Mouse (Mus musculus) CH12.LX (cell line): ENCODE measurements around the gene Pigu. TPM values are rescaled to one million over a fixed set of nuclear protein-coding genes. Genes with fewer than 3 reads are reported as not detected.

Experiments used
- DNase-seq: peaks from one replicate; pipeline ENCODE4 v3.0.0-alpha.2; 2013; ENCODE audit errors: extremely low read depth
- H3K27ac ChIP-seq: 2 replicates; pipeline ENCODE4 v1.5.1; 2012; ENCODE audit warnings: low read depth, mild to moderate bottlenecking, control low read depth, moderate library complexity; ENCODE audit not compliant: insufficient read depth
- H3K27me3 ChIP-seq: replicated peaks from 2 replicates; pipeline ENCODE3; 2012; ENCODE audit warnings: inconsistent platforms
- H3K36me3 ChIP-seq, 2 experiments: replicated peaks in 1 of 2; 2 replicates each; pipeline versions ENCODE3 to v1.6.1; 2012; ENCODE audit warnings: inconsistent platforms in 1 of 2, low read length in 1 of 2, mild to moderate bottlenecking in 1 of 2, mixed read lengths in 1 of 2, moderate library complexity in 1 of 2; ENCODE audit not compliant: control insufficient read depth in 1 of 2, insufficient read depth in 1 of 2
- H3K4me1 ChIP-seq, 2 experiments: 2 replicates each; pipeline ENCODE4 v1.6.1; 2012; ENCODE audit warnings: inconsistent platforms in 1 of 2, moderate library complexity in 1 of 2; ENCODE audit not compliant: insufficient read depth in 2 of 2, control insufficient read depth in 1 of 2
- H3K4me2 ChIP-seq: 2 replicates; pipeline ENCODE4 v1.6.1; 2012; ENCODE audit warnings: low read depth, mild to moderate bottlenecking, control low read depth; ENCODE audit not compliant: poor library complexity, insufficient read depth, severe bottlenecking
- H3K4me3 ChIP-seq, 3 experiments: fragments of 150-350 bp in 1 of 3; sonication (generic) in 1 of 3; replicated peaks in 1 of 3; 2 replicates each; pipeline versions ENCODE3 to v1.5.1; 2011 to 2012; ENCODE audit warnings: low read depth in 2 of 3, low read length in 2 of 3, mild to moderate bottlenecking in 2 of 3, moderate library complexity in 2 of 3, control low read depth in 1 of 3, improper control_type of control experiment in 1 of 3, inconsistent platforms in 1 of 3, mixed read lengths in 1 of 3; ENCODE audit not compliant: poor library complexity in 1 of 3
- H3K79me2 ChIP-seq: replicated peaks from 2 replicates; pipeline ENCODE4 v1.6.1; 2012; ENCODE audit warnings: mild to moderate bottlenecking, moderate library complexity; ENCODE audit not compliant: control insufficient read depth, poor library complexity, insufficient read depth, severe bottlenecking; ENCODE audit errors: extremely low read depth
- H3K9ac ChIP-seq: 2 replicates; pipeline ENCODE4 v1.6.1; 2012; ENCODE audit warnings: low read depth, mild to moderate bottlenecking, control low read depth, moderate library complexity; ENCODE audit not compliant: insufficient read depth
- H3K9me3 ChIP-seq: replicated peaks from 2 replicates; pipeline ENCODE3; 2012; ENCODE audit warnings: low read length, inconsistent platforms, mixed read lengths
- CHD2 ChIP-seq: IDR thresholded peaks from 2 replicates; pipeline ENCODE4 v1.6.1; 2011; ENCODE audit warnings: low read length, improper control_type of control experiment
- CTCF ChIP-seq, 2 experiments: IDR thresholded peaks in 1 of 2; conservative IDR thresholded peaks in 1 of 2; 2 replicates each; pipeline ENCODE4 v1.5.1; 2011 to 2012; ENCODE audit warnings: low read depth in 2 of 2, low read length in 2 of 2, improper control_type of control experiment in 1 of 2, inconsistent platforms in 1 of 2, mild to moderate bottlenecking in 1 of 2, moderate library complexity in 1 of 2
- HCFC1 ChIP-seq: IDR thresholded peaks from 2 replicates; pipeline ENCODE4 v1.6.1; 2012; ENCODE audit warnings: low read depth, mild to moderate bottlenecking, inconsistent platforms, low read length, improper control_type of control experiment
- IRF4 ChIP-seq: IDR thresholded peaks from 2 replicates; pipeline ENCODE4 v1.6.1; 2014; ENCODE audit warnings: low read depth, mild to moderate bottlenecking, inconsistent platforms, low read length, improper control_type of control experiment
- KAT2A ChIP-seq: IDR thresholded peaks from 2 replicates; pipeline ENCODE4 v1.6.1; 2012; ENCODE audit warnings: low read length, improper control_type of control experiment, inconsistent platforms; ENCODE audit not compliant: insufficient replicate concordance
- MAZ ChIP-seq: IDR thresholded peaks from 2 replicates; pipeline ENCODE4 v1.6.1; 2012; ENCODE audit warnings: low read depth, mild to moderate bottlenecking, inconsistent platforms, low read length, improper control_type of control experiment, moderate library complexity
- MYC ChIP-seq: IDR thresholded peaks from 2 replicates; pipeline ENCODE4 v1.6.1; 2011; ENCODE audit warnings: low read depth, mild to moderate bottlenecking, improper control_type of control experiment, low read length
- NELFE ChIP-seq: IDR thresholded peaks from 2 replicates; pipeline ENCODE4 v1.6.1; 2011; ENCODE audit warnings: low read depth, low read length, improper control_type of control experiment
- RAD21 ChIP-seq: IDR thresholded peaks from 2 replicates; pipeline ENCODE4 v1.6.1; 2011; ENCODE audit warnings: low read depth, mild to moderate bottlenecking, low read length, improper control_type of control experiment, moderate library complexity
- SIN3A ChIP-seq: IDR thresholded peaks from 2 replicates; pipeline ENCODE4 v1.6.1; 2012; ENCODE audit warnings: low read length, improper control_type of control experiment, inconsistent platforms
- SMC3 ChIP-seq: IDR thresholded peaks from 2 replicates; pipeline ENCODE4 v1.6.1; 2011; ENCODE audit warnings: low read depth, low read length, improper control_type of control experiment
- TBP ChIP-seq: conservative IDR thresholded peaks from 2 replicates; pipeline ENCODE4 v1.6.1; 2011; ENCODE audit warnings: low read depth, low read length, improper control_type of control experiment
- UBTF ChIP-seq: IDR thresholded peaks from 2 replicates; pipeline ENCODE4 v1.6.1; 2012; ENCODE audit warnings: low read depth, mild to moderate bottlenecking, inconsistent platforms, low read length, improper control_type of control experiment, moderate library complexity
- USF1 ChIP-seq: IDR thresholded peaks from 2 replicates; pipeline ENCODE4 v1.6.1; 2014; ENCODE audit warnings: low read depth, mild to moderate bottlenecking, inconsistent platforms, low read length, improper control_type of control experiment
- ZKSCAN1 ChIP-seq: IDR thresholded peaks from 2 replicates; pipeline ENCODE4 v1.6.1; 2012; ENCODE audit warnings: low read depth, inconsistent platforms, low read length, improper control_type of control experiment, borderline replicate concordance
- ZMIZ1 ChIP-seq: IDR thresholded peaks from 2 replicates; pipeline ENCODE4 v1.6.1; 2012; ENCODE audit warnings: low read depth, mild to moderate bottlenecking, inconsistent platforms, low read length, improper control_type of control experiment
- dilution Hi-C: fragments of 300-500 bp; cut with MboI; formaldehyde crosslinking; loops from 2 replicates; pipeline ENCODE4 v1.14.3; 2020; ENCODE audit warnings: low sequenced_read_pairs; ENCODE audit not compliant: extremely low pct_unique_long_range_greater_than_20kb, extremely low pct_ligation_motif_present
- in situ Hi-C: fragments of 300-500 bp; cut with MboI; formaldehyde crosslinking; loops from 3 replicates; pipeline ENCODE4 v1.14.3; 2019; ENCODE audit warnings: low sequenced_read_pairs, low pct_ligation_motif_present, low pct_unique_long_range_greater_than_20kb, mixed read lengths
- polyA plus RNA-seq: library from polyadenylated mRNA; unstranded; fragments of >175 nt; gene quantifications from 2 replicates; pipeline ENCODE4 v1.2.1, GENCODE M21; 2012; ENCODE audit warnings: low read depth; ENCODE audit not compliant: insufficient read length
- total RNA-seq, 2 experiments: library from RNA; depleted of rRNA; stranded (reverse); fragments of 300-350 nt in 1 of 2; fragments of >200 nt in 1 of 2; gene quantifications; 2 replicates each; pipeline ENCODE4 v1.2.3; 2012 to 2014

Gene Pigu
- total and polyA plus RNA-seq, 3 experiments = 29.0 to 57.3 (median 39.1) TPM

DNA sequence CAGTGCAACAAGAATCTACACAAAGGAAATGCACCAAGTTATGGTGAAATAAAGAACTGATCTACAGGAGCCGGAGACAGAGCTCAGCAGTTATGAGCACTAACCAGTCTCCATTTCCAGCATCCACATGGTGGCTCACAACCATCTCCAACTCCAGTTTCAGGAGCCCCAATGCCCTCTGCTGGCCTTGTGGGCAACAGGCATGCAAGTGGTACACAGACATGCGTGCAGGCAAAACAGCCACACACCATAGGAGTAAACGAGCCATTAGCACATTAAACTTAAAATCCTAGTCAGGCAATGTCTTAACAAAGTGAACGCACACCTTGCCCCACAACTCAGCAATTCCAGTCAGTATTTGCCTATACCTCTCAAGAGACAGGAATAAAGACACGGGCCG is 85.3 kb downstream of the Pigu start:
- Histone ChIP-seq H3K4me3 (no peak overlapping the region), H3K9ac (no peak overlapping the region), H3K79me2 (no peaks in the 10 kb centered on the region), H3K4me2 (no peak overlapping the region), H3K27ac (no peak overlapping the region)
- TF ChIP-seq KAT2A = no peak
- TF ChIP-seq CTCF (conservative IDR thresholded peaks at IDR 0.05 in 1 of 2, IDR thresholded peaks at IDR 0.05 in 1 of 2; ENCODE audit: low read depth in 2 of 2, low read length in 2 of 2) = peak in 1 of 2 experiments; percentile 78; a peak in 2 of 4 replicates
- no peak for TF ChIP-seq TBP
- TF ChIP-seq SMC3 = peak; percentile 62
- peak; percentile 39 for TF ChIP-seq RAD21
- TF ChIP-seq USF1 = no peak
- no peak for TF ChIP-seq MYC
- no peak for TF ChIP-seq ZMIZ1
- no peak for TF ChIP-seq SIN3A
- TF ChIP-seq, all 38 proteins: peak for 3
- dilution Hi-C loops = no loop called here
- in situ Hi-C loops = no loop called here
- Histone ChIP-seq H3K36me3 (peaks cover 0 to 11% of the 10 kb centered on the region in 2 experiments), H3K27me3 (no peaks in the 10 kb centered on the region), H3K4me1 (no peaks in the 10 kb centered on the region), H3K9me3 (peaks cover 4% of the 10 kb centered on the region)
- peak; percentile 30 for DNase-seq

DNA sequence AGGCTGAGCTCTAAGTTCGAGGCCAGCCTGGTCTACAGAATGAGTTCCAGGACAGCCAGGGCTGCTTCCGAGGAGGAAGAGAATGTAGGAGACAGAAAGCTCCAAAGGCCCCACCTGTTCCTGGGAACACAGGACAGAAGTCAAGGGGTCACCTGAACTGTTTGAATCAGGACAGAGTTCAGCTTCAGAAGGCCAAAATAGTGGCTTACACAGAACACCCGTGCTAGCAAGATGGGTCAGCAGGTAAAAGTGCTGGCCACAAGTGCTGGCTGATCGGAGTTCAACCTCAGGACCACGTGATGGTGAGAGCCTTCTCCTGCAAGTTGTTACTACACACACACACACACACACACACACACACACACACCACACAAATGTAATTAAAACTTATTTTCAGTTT is 90.3 kb downstream of the Pigu start:
- DNase-seq = no peak
- Histone ChIP-seq H3K9ac (no peak overlapping the region), H3K4me3 (no peak overlapping the region), H3K27ac (no peak overlapping the region), H3K4me2 (no peak overlapping the region), H3K9me3 (peaks cover 3% of the 10 kb centered on the region), H3K27me3 (no peaks in the 10 kb centered on the region), H3K36me3 (no peaks in the 10 kb centered on the region), H3K4me1 (no peaks in the 10 kb centered on the region), H3K79me2 (no peaks in the 10 kb centered on the region)
- TF ChIP-seq UBTF (no peak), IRF4 (no peak), SMC3 (no peak), MAZ (no peak), HCFC1 (no peak), SIN3A (no peak), CHD2 (no peak), MYC (no peak), NELFE (no peak), ZKSCAN1 (no peak)
- in situ Hi-C loops (no loop called here), dilution Hi-C loops (no loop called here)
